Mouse (Mus musculus) embryonic fibroblast, embryonic 13.5 days (primary cell): Measurements from ENCODE around the gene Morf4l1.

Experiments used
- CTCF ChIP-seq: IDR thresholded peaks from 2 replicates; pipeline ENCODE4 v1.5.1; 2011; ENCODE audit warnings: mild to moderate bottlenecking, control low read depth, low read length, moderate library complexity, borderline replicate concordance; ENCODE audit not compliant: insufficient read depth
- POLR2A ChIP-seq: IDR thresholded peaks from 2 replicates; pipeline ENCODE4 v1.6.1; 2011; ENCODE audit warnings: low read depth, mild to moderate bottlenecking, control low read depth, low read length, moderate library complexity

DNA sequence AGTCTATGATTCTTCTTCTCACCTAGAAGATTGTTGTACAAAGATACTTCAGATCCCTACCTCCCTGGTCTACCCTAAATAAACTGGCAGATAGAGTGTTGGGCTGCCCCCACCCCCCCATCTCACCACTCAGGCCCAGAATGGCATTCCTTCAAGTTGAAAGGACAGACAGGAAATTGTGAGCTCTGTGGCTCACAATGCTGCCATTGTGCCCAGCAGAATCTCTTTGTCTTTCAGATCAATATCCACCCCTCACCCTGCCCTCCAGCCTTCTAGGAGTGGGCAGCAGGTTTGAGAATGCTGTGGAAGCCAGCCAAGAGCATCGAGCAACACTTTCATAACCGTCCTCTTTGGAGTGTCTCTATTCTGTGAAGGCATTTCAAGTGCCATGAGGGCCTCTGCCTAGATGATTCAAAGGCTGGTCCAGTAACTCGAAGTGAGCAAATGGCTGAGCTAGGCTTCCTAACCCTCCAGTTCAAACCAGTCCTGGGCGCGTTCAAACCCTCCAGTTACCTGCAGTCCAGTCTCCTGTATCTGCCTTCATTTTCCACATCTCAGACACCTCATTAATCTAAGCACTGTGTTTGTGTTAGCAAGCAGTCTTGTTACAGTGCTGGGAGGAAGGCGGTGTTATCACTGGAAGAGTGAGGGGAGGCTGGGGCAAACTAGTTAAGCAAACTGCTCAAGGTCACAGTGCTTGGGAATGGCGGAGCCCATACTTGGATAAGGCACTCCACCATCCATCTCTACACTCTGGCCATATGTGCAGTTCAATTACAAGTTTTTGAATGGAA is 19.2 kb upstream of the Morf4l1 start:
- TF ChIP-seq POLR2A (no peak), CTCF (no peak)
